Mouse (Mus musculus) ES-E14 (cell line): ENCODE measurements around the gene Flot2.

Experiments
- CHD2 ChIP-seq: IDR thresholded peaks from 2 replicates; pipeline ENCODE4 v1.6.1; 2014; ENCODE audit warnings: mild to moderate bottlenecking, low read depth, low read length, inconsistent platforms
- MAFK ChIP-seq: IDR thresholded peaks from 2 replicates; pipeline ENCODE4 v1.6.1; 2014; ENCODE audit warnings: mild to moderate bottlenecking, low read depth, low read length, inconsistent platforms; ENCODE audit not compliant: insufficient read depth
- ZNF384 ChIP-seq: IDR thresholded peaks from 2 replicates; pipeline ENCODE4 v1.6.1; 2012; ENCODE audit warnings: low read depth, low read length, inconsistent platforms

- no peak for TF ChIP-seq ZNF384
- no peak for TF ChIP-seq CHD2
- no peak for TF ChIP-seq MAFK
Observed at GRCm38 (mm10) chr11:78032809-78033195, 4.9 kb upstream of the Flot2 start.
